Mouse (Mus musculus) thymus, postnatal 36 days (tissue): ENCODE data around the gene Churc1.

ENCODE experiments used
- DNase-seq, 2 experiments: peaks; one replicate each; pipeline ENCODE4 v3.0.0; 2022; ENCODE audit warnings: mixed read lengths in 2 of 2

The Churc1 gene

DNA sequence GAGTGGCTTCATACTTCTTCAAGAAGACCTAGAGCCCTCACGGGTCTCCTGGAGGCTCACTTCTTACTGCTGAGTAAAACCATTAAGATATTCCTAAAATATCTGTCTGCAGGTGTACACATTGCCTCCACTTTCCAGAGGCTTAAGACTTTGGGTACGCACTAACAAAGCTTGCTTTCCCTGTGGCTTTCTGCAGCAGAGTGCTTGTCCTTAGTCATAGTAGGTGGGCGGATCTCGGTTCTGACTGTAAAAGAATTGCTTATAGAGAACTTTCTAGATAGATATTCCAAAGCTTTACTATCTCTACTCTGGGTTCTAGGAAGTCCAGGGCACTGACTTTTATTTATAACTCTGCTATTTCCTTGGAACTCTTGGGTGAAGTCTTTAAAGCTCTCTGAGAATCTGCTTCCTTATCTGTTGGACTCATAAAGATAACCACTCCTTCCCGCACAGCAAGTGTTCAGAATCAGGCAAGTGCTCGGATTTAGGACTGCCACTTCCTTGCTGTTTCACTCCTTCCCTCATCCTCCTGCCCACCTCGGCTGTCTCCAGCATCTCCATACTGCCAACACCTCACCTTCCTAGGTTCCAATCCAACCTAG lies 31.7 kb downstream of the Churc1 start:
- DNase-seq = no peak

DNA sequence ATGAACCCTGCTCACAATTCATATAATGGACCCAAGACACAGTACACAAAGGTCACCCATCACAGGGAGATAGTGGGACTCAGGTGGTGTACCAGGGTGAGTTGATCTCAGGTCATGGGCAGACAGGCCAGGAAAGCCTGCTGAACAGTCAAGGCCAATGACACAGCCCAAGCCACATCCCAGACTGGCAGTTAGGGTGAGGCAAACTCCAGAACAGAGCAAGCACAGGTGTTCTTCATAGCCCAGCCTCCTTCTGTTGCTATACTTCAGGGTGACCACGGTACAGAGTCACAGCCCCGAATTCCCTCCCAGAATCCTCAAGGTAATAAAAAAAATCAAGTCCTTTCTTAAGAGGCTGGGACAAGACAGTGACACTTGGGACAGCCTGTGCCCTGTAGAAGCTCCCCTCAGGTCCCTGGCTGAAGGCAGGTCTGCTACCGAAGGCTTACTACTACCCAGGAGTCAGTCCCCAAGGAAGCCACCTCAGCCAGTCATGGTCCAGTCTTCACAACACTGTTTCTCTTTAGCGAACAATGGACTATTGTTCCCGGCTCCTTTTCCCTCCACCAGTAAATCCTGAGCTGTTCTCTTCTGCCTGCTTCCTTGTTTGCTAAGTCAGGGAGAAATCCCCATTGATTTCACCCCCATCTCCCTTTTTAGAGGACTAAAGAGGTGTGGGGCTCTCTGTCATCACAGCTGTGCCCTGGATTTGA lies 32.8 kb downstream of the Churc1 start:
- no peak for DNase-seq

- DNase-seq = no peak
Measured at GRCm38 (mm10) chr12:76803028-76803427, 37.7 kb downstream of the Churc1 start.

DNA sequence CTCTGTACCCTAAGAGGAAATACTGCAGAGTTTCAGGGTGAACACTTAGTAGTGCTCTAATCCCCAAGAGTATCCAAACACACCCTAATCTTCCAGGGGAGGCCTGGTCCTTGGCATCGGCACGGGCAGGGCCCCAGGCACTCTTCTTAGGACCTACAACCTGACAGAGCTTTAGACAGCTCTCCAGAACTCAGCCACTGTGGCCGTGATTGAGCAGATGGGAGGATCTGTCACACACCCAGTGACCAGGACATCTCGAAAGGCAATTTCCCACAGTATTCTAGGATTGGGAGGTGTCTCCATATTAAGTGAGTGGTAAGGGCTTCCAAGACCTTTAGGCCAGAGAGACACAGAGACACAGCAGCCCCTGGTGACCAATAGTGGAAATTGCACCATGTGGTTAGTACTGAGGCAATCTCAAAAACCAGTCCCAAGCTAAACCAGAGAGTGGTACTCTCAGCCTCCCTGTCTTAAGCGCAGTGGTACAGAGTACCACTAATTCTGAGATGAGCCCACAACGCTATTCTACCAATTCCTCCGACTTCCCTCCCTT lies 38.4 kb downstream of the Churc1 start:
- DNase-seq = peak; percentile 45 to 47

DNA sequence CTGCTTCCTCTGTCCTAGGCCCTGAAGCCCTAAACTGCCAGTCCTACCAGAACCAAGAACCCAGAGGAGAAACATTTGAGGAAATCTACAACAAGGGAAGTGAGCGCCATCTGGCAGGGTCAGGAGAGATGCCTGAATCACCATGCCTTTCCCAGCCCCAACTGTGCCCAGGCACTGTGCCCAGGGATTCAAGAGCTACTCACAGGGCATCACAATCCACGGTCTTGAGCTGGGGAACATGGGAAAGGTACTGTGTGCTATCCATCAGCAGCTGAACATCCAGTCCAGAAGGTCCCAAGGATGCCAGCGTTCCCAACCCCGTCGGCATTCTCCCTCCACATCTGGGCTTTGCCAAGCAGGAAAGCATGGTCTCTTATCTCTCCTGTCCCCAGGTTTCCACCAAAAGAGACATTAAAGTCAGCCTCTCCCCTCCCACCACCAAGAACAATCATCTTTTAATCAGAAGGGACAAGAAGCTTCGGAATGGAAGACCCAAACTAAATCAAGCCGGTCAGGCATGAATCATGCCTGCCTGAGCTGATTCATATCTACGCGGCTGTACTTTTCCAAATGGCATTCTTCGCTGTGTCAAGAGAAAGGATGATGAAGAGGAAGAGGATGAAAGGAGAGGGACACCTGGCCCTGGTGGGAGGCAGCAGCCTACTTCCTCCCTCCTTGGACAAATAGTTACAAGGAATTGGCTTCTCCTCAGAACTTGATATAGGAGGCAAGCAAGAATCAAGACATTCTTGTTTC lies 39.9 kb downstream of the Churc1 start:
- no peak for DNase-seq

DNA sequence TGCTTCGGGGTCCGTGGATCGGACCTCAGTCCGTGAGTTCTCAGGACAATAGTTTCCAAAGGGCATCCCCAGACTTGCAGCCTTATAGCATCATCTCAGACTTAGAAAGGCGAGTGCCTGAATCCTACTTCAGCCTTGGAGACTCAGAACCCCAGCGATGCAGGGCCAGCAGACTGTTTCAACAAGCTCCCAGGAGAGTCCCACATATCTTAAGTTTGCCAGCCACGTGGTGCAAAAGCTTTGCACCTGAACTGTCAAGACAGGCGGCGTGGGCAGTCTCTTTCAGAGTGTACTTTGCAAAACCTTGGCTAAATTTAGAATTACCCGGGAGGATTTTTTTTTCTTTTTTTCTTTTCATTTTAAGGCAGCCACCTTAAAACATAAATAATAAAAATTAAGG lies 42.5 kb downstream of the Churc1 start:
- no peak for DNase-seq

DNA sequence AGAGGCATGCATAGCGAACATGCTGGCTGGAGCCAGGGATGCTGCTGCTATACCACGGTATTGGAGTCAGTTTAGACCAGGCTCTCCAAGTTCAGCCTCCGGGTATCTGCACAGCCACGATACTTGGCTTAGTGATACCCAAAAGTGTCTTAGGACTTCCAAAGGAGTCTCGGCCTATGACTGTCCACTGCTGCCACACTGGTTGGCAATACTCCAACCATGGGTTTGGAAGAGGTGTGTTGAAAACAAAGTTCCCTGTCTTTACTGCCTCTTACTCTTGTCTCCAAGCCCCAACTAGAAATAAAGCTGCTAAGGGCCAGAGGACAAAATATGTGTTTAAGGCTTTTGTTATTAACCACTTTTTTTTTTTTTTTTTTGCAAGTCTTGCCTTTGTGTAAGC lies 45.2 kb downstream of the Churc1 start:
- DNase-seq = no peak

DNA sequence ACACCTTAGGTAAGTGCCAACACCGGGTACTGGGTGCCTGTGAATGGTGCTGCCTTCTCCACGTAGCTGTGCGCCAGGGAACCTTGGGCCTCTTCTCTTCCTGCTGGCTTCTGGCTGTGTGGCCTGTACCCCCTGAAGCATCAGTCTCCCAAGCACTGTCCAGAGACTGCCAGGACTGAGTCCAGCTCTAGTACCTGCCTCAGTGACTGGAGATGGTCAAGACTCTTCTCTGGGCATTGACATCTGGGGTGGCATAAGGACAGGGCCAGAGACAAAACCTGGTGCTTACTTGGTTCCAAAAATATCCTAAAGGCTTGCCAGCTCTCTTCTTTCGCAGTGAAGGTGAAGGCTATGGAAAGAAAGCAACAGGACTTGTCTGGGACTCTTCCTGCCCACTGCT lies 45.7 kb downstream of the Churc1 start:
- no peak for DNase-seq

DNA sequence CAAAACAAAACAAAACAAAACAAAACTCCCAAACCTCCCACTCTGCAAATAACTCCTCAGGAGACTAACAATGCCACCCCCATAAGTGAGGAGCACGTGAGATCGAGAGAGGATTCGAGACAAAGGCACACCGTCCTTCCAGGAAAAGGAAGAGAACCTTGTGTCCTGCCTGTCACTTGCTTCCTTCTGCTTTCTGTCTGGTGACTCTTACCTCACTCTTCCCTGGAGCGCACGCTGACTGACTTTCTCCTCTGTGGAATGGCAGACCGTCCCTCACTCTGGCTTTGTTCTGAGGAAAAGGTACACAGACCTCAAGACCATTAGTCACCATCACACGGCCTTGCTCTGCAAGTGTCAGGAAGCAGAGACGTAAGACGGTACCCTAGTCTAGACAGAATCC lies 48.2 kb downstream of the Churc1 start:
- no peak for DNase-seq

GRCm38 (mm10) chr12:76814120-76814519 lies 48.8 kb downstream of the Churc1 start:
- no peak for DNase-seq

DNA sequence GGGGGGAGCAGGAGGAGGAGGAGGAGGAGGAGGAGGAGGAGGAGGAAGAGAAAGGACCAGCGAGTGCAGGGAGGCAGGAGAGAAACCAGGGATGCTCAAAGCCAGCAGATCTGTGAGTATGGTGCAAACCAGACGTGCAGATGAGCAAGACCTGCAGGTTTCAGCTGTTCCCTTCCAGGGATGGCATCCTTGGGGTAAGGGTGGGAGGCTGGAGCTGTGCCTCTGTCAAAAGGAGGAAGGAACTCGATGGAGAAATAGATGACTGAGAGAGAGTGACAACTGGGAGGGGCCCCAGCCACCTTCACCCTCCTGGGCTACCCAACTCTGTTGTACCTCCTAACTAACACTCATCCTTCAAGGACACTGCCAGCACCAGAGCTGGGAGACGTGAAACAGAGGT lies 51.4 kb downstream of the Churc1 start:
- no peak for DNase-seq

DNA sequence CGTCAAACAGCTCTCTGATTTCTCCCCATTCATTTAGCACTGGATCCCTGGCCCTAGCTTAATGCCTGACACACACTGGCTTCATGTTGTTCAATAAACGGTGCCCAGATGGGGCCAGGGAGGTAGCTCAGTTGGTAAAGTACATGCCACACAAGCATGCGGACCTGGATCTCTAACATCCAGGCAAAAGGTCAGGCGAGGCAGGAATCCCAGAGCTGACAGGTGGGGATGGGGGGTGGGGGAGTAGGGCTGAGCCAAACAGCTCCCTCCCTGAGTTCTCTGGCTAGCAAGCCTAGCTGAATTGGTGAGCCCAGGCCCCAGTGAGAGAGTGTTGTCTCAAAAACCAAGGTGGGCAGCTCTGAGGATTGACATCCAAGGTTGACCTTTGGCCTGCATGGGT lies 51.8 kb downstream of the Churc1 start:
- no peak for DNase-seq

DNA sequence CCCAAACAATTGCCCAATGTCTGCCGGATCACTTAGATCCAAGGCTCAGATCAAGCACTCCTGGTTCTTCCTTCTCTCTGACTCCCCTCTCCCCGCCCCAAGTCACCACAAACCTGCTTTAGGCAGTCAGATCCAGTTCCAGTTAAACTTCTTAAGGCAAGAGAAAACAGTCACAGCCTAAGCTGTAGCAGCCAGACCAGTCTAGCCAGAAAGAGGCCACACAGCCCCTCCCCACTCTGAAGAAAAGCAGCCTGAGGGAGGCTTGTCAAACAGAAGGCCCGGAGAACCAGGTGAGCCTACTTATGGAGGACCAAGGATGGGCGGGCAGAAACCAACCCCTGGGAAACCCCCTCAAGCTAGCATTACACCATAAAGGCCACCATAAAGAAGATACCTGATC lies 52.8 kb downstream of the Churc1 start:
- DNase-seq = no peak

GRCm38 (mm10) chr12:76818908-76819307 lies 53.6 kb downstream of the Churc1 start:
- DNase-seq = no peak

DNA sequence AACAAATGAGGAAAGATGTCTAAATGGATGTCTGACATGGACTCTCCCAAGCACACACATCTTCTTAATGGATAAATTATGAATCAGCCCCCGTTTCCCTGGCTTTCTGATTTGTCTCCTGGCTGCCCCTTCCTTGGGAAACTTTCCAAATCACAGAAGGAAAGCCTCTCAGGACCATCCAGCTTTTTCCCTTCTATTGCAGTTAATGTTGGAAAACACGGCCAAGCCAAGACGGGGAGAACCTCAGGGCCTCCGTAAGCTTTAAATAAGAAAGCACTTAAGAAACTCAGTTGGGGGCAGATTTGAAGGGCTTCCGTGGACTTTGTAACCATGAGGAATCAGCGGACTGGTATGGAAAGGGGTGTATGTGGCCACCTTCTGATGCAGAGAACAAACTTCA lies 54.5 kb downstream of the Churc1 start:
- no peak for DNase-seq

- DNase-seq = no peak
Measured at GRCm38 (mm10) chr12:76820615-76821014, 55.3 kb downstream of the Churc1 start.

DNA sequence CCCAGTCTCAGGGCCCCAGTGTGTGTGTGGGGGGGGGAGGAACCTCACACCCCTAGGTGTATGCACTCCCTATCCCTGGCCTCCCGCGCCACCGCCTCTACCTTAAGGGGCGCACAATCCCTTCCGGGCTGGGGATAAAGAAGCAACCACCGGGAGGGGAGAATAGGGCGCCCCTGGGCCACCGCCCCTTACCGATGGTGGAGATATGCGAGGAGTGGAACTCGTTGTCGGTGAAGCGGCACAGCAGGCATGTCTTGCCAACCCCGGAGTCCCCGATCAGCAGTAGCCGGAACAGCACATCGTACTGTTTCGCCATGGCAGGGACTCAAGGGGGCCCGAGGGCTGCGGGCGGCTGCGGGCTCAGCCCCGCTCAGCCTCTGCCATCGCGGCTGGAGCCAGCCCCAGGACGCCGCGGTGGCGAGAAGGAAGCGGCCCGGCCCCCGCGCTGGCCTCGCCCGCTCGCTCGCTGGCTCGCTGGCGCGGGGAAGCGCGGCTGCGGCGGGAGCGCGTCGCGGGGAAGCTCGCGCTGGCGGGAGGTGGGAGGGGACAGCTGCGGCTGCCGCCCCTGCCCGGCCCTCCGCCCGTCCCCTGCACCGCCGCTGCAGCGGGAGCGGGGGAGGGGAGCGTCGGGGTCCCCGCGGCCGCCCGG lies 56.8 kb downstream of the Churc1 start:
- DNase-seq = peak; percentile 19 to 31

DNA sequence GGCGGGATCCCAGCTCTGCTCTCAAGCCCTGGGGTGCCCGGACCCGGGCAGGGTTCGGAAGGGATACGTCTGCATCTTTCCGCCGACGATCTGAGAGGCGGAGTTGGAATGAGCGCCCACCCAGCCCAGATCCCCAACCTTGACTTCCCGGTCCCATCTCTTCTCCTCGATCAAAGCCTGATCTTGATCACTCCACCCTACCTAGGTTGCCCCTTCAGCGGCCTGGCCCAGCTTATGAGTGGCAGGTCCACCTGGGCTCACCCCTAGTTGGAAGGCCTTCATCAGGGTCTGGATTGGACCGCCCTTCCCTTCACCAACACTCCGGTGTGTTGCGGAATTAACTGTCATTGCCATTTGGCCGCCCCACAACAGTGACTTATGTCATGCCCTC lies 57.3 kb downstream of the Churc1 start, which contains the start of gene Rab15:
Gene Rab15, minus strand, starts transcription at position 258 of the 391 bp plus-strand sequence.
- no peak for DNase-seq

DNA sequence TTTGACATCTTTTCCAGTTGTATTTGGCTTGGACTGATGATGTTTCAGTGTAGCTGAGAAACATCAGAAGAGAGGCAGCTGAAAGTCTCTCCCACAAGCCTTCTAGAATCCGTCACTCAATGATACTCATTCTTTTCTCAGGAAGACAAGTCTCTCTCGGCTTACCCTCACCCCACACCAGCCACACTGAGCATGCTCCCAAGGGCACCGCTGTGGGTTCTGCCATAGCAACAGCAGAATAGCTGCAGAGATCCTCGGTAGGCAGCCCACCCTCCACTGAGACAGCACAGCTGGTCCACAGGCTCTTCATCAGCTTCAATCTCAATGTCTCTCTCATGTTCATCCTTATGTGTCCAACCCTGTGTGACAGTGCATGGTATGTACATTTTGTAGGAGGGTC lies 59.9 kb downstream of the Churc1 start:
- DNase-seq = no peak

- peak in 1 of 2 experiments; percentile 17 for DNase-seq
Measured at GRCm38 (mm10) chr12:76832704-76833103, 67.4 kb downstream of the Churc1 start.
